Mouse (Mus musculus) bone marrow, adult 2 months (tissue): ENCODE measurements around the gene Rras2. TPM values are rescaled to one million over a fixed set of nuclear protein-coding genes. Genes with fewer than 3 reads are reported as not detected.

Experiments
- H3K27ac ChIP-seq: fragments of 200-500 bp; 2 replicates; pipeline ENCODE4 v1.5.1; 2012; ENCODE audit warnings: low read depth, mild to moderate bottlenecking, control low read depth, inconsistent platforms, low read length; ENCODE audit not compliant: control insufficient read depth, poor library complexity, insufficient read depth
- H3K4me1 ChIP-seq: fragments of 200-500 bp; 2 replicates; pipeline ENCODE4 v1.6.1; 2011; ENCODE audit warnings: low read length; ENCODE audit not compliant: control insufficient read depth, insufficient read depth
- H3K4me3 ChIP-seq: fragments of 200-500 bp; replicated peaks from 2 replicates; pipeline ENCODE3; 2011; ENCODE audit warnings: mild to moderate bottlenecking, low read depth, low read length, control low read depth; ENCODE audit not compliant: control insufficient read depth
- CTCF ChIP-seq: fragments of 200-500 bp; IDR thresholded peaks from 2 replicates; pipeline ENCODE4 v1.5.1; 2011; ENCODE audit warnings: low read length, control low read depth; ENCODE audit not compliant: control insufficient read depth, insufficient read depth
- POLR2A ChIP-seq: fragments of 200-500 bp; IDR thresholded peaks from 2 replicates; pipeline ENCODE4 v1.6.1; 2011; ENCODE audit warnings: low read depth, mild to moderate bottlenecking, control low read depth, low read length, borderline replicate concordance; ENCODE audit not compliant: control insufficient read depth
- WGBS: fragments of 180-500 bp; shearing (Covaris S2); methylation state at CpG from one replicate; pipeline ENCODE4 v1.1.7; 2018; 5-methylcytosine and 5-hydroxymethylcytosine counted together
- polyA plus RNA-seq: library from polyadenylated mRNA; stranded (reverse); fragments of >200 nt; gene quantifications from 2 replicates; pipeline ENCODE4 v1.2.4, GENCODE M21; 2011; ENCODE audit warnings: low replicate concordance; ENCODE audit not compliant: missing spikeins, insufficient read depth, insufficient read length

Gene Rras2
- polyA plus RNA-seq, 1 experiment, result 11.5 TPM

DNA sequence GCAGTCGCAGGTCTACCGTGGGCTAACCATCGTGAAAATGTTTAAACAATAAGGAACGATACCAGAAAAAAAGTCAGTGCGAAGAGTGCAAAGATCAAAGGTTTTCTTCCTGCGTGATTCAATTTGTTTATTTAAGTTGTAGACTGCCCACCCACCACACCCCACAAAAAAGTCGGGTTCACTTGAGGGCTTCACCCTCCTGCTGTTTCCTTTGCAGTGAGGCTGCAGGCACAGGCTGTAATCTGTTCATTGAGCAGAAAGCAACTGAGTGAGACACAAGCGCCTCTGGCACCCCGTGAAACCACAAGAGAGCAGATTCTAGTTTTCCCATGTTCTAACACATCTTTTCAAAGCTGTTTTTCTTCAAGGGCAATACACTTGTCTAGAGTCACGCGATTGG is 29.6 kb downstream of the Rras2 start:
- H3K27ac ChIP-seq, result no peak overlapping the region
- TF ChIP-seq CTCF (no peak), POLR2A (no peak)
- 56% methylated on average over 11 of the region's 11 CpGs for WGBS
- no peaks in the 10 kb centered on the region for H3K4me1 ChIP-seq
- H3K4me3 ChIP-seq, result no peak overlapping the region

DNA sequence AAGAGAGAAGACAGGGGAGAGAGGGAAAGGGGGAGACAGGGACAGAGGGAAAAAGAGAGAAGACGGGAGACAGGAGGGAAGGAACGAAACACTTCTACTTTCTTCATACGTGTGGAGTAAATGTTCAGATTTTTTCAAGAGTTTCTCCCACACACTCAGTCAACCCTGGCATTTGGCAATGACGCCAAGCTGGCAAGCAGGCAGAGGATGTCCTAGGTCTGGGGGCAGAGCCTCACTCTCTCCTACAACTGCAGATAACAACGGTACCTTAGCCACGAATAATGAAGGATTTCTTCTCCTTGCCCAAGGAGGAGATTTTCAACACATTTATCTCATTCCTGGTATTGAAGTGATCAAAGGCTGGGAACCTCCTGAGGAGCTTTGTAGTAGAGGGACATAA is 30.2 kb downstream of the Rras2 start:
- 71% methylated on average over 6 of the region's 6 CpGs for WGBS
- Histone ChIP-seq H3K27ac (no peak overlapping the region), H3K4me3 (no peak overlapping the region), H3K4me1 (no peaks in the 10 kb centered on the region)
- no peak for TF ChIP-seq CTCF
- TF ChIP-seq POLR2A, result no peak

DNA sequence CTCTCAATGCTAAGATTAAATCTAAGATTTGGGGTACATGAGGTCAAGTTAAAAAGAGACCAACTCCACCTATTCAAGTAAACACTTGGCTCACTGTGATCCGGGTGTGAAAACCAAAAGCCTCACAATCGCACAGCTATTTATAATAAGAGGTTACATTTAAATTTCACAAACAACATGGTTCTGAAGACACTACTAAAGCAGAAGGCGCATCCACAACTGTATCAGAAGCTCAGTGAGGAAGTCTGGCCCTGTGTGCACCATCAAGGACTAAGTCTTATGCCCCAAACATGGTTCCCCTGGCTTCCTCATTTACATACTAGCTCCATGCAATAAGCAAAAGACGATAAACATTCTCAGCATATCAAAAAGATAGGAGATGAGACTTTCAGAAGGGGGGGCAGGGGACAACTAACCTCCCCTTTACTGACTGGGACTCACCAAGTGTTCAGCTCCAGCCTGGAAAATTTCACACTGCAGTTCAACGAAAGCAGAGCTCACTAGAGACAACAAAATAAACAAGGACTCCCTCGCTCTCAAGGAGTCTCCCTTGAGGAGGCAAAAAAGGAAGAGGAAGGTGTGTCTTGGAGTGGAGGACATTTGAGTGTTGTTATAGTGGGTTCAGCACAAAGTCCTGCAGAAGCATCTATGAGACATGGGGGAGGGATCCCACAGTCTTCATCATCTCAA is 31.4 kb downstream of the Rras2 start:
- no peak overlapping the region for H3K27ac ChIP-seq
- no peak overlapping the region for H3K4me3 ChIP-seq
- 76% methylated on average over 6 of the region's 6 CpGs for WGBS
- no peaks in the 10 kb centered on the region for H3K4me1 ChIP-seq
- TF ChIP-seq POLR2A (no peak), CTCF (no peak)

DNA sequence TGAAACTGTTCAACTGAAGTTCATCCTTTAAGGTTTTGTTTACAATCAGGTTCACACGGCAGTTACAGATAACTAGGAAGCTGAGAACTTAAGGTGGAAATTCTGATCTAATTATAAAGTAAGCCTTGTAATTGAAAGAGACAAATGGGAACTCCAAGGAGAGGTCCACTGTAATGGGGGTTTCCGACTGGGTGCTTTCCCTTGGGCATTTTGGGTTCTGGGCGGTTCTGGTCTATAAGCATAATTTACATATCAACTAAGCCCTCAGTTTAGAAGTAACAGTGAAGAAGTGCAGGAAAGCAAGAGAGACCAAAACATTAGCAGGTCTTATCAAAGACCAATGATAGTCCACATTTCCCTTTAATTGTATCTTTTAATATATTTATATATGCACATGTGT is 33.8 kb downstream of the Rras2 start:
- H3K4me3 ChIP-seq, result no peak overlapping the region
- no peak overlapping the region for H3K27ac ChIP-seq
- no peaks in the 10 kb centered on the region; the same call in 1 of the 2 replicates for H3K4me1 ChIP-seq
- WGBS, result 70% methylated on average over 3 of the region's 3 CpGs
- TF ChIP-seq CTCF (no peak), POLR2A (no peak)

DNA sequence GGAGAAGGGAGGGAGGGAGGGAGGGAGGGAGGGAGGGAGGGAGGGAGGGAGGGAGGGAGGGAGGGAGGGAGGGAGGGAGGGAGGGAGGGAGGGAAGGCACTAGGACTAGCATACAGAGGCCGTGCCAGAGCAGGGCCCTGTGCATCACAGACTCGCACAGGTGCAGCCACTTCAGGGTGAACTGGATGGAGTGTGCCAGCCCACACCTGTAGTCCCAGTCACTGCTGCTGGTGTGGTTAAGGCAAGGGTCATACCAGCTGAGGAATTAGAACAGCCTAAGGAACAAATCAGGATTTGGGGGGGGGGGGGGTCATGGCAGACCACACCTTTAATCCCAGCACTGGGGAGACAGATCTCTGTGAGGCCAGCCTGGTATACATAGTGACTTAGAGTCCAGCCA is 34.5 kb downstream of the Rras2 start:
- no peak for TF ChIP-seq POLR2A
- TF ChIP-seq CTCF, result no peak
- 78% methylated on average over 2 of the region's 2 CpGs for WGBS
- Histone ChIP-seq H3K27ac (no peak overlapping the region), H3K4me1 (no peaks in the 10 kb centered on the region; the same call in 1 of the 2 replicates), H3K4me3 (no peak overlapping the region)

DNA sequence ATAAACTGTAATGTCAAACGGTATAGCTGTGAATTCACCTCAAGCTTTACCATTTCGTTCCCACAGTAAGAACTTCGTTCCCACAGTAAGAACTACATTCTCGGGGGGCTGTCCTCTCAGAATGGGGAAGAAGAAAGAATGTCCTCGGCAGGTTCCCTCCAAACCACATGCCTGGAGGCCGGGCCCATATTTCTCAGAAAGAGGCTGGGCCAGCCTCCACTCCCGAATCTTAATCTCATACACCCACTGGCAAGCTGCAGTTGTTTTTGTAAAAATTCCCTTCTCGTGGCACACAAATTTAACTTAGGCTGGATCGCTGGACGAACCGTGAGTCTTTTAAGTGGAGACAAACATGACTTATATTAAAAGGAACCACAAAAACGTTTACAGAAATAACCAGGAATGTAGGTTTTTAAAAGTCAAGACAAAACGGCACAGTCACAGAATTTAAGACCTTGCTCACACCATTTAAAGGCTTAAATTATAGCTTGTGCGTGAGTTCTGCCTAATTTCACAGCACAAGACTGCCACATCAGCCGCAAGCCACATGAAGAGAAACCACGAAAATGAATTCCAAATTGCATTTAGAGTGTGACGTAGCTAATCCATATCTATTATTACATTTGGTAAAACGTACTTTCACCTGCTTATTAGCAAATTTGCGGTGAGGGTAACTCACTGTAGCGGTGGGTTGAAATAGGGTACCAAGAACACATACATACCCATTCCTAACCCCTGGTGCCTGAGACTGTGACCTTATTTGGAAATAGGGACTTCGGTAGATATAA is 35.8 kb downstream of the Rras2 start:
- WGBS, result 42% methylated on average over 21 of the region's 21 CpGs
- Histone ChIP-seq H3K4me1 (no peaks in the 10 kb centered on the region; the same call in 1 of the 2 replicates), H3K4me3 (no peak overlapping the region), H3K27ac (no peak overlapping the region)
- TF ChIP-seq CTCF (no peak), POLR2A (no peak)

DNA sequence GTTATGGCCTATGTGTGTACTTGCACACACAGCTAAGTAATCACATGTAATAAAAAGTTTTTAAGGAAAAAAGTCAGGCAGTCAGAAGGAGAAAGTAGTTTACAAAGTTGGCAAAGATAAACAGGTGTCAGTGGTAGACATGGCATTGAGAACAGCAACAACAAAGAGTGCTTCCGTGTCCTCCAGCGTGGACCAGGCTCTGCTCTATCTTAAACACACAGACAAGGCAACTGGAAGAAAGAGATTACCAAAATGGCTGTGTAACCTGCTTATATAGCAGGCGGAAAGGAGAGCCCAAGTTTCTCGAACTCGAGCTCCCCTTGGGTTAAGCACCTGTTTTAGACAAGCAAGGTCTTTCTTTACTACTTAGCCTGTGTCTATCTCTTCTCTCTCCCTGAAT is 37.3 kb downstream of the Rras2 start:
- Histone ChIP-seq H3K4me3 (no peak overlapping the region), H3K27ac (no peak overlapping the region), H3K4me1 (no peaks in the 10 kb centered on the region; the same call in 1 of the 2 replicates)
- TF ChIP-seq POLR2A (no peak), CTCF (no peak)
- 74% methylated on average over 5 of the region's 5 CpGs for WGBS

DNA sequence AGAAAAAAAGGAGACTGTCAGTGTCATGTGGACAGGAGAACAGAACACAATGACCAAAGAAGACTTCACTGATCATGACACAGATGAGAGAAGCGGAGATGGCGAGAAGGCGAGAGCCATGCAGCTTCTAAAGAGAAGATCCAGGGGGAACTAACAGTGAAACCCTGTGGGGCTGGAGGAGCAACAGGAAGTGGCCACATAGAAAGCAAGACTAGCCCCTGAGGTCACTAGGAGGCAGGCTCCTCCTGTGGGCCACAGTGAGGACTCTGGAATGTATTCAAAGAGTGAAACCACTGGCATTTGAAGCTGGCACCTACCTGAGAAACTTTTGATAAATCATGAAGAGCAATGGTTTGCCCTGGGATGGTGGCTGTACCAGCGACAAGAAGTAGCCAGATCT is 38.2 kb downstream of the Rras2 start:
- Histone ChIP-seq H3K27ac (no peak overlapping the region), H3K4me3 (no peak overlapping the region), H3K4me1 (no peaks in the 10 kb centered on the region; the same call in 1 of the 2 replicates)
- TF ChIP-seq POLR2A (no peak), CTCF (no peak)
- 79% methylated on average over 4 of the region's 4 CpGs for WGBS
